Mouse (Mus musculus) cerebellum, adult 9-11 months (tissue): ENCODE results near the gene Elp4.

Experiments used
- DNase-seq: peaks from one replicate; pipeline ENCODE4 v3.0.0; 2022

Elp4 gene

DNA sequence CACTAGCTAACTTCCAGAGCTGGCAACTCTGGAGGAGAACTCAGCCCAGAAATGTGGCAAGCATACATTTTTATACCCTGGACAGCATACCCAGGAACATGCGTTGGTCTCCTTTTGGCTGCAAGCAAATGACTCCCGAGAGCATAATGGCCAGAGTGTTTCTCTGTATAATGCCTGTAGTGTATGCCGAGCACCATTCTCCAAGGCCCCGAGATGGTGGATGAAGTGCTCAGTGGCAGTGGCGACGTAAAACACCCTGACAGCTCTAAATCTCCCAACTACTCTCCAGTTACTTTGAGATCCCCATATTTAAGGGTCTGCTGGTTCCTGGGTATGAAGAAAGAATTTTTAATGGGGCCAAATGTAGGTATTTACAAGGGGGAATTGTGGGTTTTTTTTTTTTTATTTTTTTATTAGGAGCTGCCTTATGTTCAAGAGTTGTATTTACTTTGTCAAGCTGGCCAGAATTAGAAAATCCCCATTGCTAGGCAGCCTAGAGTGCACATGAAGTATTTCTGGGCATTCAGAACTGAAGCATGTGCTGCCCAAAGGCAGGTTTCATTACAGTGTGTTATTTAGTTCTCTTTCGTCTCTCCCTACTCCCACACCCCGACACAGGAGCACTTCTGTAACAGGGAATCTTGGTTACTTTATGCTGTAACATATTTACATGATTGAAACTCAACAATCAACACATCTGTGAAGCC is 188.8 kb downstream of the Elp4 start:
- no peak for DNase-seq

DNA sequence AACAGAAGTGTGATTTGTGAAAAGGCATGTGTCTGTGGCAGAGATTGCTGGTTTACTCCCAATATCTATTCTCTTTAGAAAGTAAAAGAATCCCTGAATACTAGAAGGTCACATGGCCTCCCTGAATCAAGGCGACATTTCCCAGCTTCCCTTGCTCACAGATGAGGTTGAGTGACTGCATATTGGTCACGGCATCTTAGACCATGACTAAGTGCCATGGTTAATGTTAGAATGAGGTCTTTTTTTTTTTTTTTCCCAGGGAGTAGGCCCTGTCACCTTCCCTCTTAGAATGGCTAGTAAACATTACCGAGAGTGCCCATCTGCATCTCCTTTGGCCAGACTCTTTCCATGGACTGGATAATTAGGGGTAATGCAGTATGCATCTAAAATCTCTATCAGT is 193.9 kb downstream of the Elp4 start:
- no peak for DNase-seq

DNA sequence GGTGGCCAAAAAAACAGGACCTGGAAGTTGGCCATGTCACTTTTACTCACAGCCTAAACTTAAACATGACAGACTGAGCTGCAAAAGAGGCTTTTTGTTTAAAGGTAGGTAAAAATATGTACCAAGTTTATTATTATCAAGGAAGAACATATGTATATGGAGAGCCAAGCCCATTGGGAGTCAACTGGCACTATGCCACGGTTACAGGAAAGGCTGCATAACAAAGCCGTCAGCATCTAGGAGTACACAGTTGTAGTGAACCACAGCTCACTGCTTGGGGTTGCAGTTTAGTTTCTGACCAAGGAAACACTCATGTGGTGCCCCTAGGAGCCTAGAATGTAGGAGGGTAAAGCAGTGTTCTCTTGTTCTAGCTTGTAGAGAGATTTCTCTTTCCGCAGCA is 195.2 kb downstream of the Elp4 start:
- peak; percentile 58 for DNase-seq

DNA sequence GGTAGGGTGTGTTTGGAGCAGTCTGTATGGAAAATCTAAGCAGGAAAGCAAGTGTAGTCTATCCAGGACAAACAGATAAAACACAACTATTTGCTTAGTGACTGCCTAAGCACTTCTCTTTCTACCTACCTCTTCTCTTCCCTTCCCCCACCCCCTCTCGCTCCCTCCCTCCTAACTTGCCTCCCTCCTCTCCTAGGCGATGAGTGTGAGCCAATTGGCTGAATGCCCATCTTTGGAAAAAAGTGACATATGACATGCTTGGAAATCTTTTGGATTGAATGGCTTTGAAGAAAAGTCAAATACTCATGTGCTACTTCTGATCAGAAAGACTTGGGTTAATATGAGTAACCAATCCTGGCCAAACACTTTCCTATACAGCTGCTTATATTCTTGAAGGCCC is 199.0 kb downstream of the Elp4 start:
- no peak for DNase-seq

DNA sequence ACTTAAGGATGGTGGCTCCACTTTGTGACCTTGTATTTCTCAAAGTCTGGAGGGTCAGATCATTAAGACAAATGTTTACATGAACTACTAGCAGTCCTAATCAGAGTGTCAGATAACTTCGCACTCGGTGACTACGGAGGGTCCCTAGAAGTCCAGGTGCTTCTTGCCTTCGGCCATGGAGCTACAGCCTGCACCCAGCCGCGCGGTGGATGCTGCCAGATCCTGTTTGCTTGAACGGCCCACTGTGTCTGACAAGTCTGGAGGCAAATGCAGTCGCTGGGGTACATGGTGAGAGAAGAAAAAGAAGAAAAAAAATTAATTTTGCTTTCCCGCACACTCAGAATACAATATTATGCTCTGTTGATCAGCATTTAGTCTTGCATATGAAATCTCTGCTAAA is 201.8 kb downstream of the Elp4 start:
- DNase-seq, result no peak

DNA sequence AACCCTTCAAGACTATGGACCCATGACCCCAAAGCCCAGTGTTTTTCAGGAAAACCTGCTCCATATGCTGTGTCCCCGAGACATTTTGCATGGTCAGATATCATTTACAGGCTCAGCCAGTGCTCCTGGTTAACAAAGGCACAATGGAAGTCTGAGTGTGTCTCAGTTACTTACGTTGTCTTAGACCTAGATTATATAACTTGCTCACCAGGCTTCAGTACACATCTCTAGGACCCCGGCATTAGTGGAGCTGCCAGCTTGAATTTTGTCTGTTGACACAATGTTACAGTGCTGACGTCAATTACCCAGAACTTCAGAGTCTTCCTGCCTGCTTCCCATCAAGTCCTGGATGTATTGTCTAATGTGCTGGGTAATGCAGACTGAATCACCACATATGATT is 202.6 kb downstream of the Elp4 start:
- no peak for DNase-seq

DNA sequence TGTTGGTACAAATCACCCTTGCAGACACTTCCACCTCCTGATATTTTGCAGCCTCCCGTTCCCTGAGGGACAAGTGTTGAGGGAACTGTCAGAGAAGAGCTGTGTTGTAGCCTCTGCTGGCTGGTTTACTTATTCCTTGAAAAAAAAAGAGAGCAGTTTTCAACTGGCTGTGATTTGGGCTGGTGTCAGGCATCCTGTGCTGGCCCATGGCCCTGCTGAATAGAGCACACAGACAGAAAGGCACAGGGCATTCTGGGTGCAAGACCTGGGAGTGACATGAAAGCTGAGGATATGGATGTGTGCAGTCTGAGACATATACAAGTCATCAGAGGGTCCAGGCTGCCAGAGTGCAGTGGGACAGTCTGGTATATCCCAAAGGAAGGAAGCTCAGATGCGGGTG is 205.7 kb downstream of the Elp4 start:
- DNase-seq, result no peak

DNA sequence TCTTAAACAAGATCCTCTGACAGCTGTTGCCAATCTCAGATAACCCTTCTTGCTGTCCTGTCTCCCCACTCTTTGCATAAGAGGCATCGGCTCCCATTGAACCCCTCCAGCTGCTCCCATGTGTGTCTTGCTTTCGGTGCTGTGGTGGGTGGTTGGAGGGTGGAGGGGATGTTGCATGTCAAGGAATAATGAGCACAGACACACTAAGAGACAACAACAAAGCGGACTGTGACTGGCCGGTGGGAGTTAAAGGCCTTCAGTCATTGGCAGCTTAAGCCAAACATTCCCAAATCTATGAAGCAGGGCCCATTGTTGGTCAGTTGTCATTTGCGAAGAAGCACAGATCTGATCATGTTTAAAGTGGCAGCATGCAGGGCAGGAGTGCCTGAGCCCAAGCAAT is 206.6 kb downstream of the Elp4 start:
- DNase-seq, result no peak

DNA sequence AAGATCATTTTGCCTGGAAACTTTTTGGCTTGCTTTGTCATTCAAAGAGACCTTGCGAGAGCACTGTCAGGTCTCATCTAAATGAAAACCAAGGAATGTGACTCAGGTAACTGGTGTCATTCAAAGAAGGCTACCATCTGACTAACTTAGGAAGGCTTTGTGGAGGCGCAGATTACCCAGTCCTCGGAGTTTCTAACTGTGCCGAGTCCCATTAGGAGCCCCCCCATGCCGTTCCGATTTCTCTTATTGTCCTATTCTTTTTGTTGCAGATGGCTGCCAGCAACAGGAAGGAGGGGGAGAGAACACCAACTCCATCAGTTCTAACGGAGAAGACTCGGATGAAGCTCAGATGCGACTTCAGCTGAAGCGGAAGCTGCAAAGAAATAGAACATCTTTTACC is 213.1 kb downstream of the Elp4 start:
- DNase-seq, result no peak

DNA sequence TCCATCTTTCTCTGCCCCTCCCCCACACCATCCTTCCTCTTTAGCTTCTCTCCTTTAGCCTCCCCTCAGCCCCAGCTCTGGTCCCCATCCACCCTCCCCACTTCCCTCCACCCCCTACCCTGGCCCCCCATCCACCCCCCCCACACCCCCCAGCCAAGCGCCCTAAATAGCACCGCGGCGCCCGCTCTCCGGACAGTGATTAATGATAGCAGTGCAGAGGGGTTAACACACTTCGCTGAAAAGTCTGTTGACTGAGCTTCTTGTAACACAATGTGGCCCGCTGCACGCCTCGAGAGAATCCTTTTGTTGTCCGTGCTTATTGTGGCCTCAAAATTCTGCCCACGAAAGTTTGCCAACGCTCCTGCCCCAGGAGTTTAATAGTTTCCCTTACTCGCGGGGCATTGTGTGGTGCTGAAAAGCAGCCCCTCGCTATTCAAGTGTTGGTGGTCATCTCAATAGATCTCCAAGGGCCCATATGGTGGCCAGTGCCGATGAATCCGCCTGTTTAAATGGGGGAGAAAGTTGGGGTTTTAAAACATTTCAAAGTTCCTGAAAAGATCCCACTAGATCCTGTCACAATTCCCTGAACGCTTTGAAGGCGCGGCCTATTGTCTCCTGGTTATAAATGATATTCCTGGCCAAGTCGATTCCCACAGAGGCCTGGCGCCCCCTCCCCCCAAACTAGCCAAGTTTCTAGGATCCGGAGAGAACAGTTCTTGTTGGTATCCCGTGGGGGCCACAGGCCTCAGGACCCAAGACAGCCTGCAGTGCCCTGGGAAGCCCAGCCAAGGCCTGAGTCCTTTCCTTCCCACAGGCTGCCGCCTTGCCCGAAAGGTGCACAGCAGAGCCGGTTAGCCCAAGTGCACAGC is 214.4 kb downstream of the Elp4 start:
- peak; percentile 72 for DNase-seq

DNA sequence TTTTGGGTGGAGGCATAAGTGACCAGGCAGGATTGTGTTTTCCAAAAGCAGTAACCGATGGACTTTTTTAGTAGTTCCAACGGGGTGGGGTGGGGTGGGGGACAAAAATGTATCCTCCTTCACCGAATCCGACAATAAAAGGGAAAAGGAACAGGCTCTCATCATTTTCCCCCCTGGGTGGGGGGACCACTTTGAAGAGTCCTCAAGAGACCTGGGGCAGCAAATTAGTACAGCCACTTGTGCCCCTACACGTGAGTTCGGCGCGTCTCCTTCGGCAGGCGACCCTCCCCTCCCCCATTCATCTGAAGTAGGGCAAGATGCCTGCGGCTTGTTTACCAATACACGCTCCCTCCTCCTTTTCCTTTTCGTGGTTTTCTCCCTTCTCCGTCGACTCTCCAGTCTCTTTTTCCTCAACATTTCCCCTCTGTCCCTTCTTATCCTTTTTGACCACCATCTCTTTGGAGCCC is 215.0 kb downstream of the Elp4 start:
- DNase-seq, result peak; percentile 75

DNA sequence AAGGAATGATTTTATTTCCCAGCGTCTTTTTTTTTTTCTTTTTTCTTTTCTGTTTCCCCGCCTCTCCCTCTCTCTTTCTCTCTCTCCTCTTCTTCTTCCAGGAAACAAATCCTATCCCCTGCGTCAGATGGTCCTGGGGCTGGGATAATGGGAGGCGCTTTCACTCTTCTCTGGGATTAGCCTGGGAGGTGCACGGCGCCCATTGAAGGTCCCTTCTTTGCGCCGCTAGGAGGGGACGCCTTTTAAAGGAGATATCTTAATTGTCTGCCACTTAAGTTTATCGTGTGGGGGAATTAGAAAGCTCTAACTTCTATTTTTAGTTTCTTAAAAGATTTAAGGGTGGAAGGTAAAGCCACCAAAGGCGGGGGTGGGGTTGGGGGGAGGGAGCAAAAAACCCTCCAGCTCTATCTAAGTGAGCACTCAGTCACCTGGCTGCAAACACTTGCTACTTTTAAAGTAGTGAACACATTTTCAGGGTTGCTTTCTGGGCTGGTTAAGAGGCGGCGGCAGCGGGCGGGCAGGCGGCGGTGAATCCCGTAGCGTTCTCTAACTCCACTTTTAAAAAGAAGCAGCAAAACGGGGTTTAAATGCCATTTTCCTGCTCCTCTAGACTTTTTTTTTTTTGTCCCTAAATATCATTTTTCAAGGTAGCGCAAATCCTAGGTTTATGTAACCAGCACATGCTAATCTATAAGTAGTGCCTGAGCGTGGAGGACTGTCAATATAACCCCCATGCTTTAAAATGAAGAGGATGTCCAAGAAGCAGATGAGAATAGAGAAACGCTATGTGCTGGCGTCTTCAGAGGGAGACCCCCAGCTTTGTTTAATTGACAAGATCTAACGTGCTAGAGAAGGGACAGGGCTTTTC is 215.7 kb downstream of the Elp4 start:
- peak; percentile 81 for DNase-seq

DNA sequence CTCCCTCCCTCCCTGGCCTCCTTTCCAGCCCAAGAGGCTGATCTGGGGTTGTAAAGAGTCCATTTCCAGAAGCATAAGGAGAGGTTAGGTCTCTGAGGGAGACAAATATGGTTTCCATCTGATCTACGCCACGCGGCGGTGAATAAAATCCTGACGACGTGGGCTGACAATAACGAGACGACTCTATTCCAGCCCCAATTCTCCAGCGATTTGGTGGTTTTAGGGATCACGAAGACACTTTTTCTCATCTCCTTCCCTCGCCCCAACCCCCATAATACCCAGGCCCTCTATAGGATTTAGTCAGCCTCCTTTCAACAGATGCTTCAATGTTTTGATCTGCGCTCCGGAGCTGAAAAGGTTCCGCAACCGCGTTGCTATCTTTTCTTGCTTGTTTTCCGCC is 216.4 kb downstream of the Elp4 start:
- DNase-seq, result no peak

DNA sequence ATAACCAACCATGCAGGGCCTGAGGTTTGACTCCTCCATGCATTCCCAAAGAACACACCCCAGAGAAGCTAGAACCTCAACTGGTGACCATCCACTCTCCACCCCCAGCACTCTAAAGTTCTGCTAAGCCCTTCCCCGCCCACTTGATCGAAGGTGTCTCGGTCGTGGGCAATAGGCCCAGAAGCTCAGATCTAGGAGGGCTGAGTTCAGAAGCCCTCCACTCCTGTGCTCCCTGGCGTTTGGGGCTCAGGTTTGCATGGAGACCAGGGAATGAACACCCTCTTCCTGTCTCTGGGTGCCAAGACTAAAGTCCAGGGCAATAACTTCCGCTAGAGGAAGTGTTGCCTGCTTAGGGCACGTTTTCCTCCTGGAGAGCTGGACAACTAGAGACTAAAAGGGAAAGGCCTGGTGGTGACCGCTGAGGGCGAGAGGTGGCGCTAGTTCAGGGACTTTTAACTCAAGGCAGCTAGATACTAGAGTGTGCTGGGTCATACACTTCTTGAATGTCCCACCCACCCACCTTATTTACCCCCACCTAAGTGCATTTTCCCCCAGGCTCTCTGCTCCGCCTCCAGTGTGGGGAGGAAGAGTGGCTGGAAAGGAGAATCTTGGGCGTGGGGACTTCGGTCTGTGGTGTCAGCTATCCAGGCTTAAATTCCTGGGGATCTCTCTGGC is 216.9 kb downstream of the Elp4 start:
- DNase-seq, result peak; percentile 90

DNA sequence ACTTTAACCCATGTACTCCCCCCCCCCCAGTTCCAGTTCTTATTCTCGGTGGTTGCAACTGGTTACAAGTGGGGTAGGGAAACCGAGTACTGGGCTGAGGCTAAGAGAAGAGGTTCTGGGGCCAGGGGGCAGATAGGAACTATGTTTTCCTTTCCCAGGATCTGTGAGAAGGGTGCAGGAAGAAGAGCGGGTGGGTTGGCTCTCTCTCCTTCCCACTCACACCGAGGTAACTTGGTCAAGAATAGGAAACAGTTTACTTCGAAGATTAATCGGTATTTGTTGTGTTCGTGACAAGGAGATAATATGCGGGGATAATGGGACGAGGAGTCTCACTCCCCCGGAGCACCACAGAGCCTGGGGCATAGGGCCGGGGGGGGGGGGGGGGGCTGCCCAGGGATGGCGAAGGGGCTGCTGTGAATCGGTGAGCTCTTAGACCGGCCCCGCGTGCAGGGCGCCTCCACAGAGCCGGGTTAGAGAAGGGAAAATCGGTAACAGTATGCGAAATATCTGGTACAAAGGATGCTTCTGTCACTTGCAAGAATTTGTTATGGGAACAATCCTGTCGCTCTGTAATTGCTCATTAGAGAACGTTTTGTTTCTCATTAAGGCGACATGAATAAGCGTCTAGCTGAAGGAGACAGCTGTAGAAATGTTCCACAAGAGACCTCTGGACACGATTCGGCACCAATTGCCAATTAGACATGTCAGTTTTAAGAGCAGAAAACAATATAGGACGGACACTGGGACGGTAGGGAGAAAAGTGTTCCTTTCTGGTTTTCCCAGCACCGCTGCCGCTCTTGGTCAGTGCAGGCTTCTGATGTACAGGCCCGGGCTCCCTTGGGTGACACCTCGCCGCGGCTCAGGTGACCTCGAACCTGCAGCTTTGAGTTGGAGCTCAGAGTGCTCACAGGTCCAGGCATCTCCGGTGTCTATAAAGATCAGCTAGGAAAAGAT is 217.7 kb downstream of the Elp4 start:
- no peak for DNase-seq

DNA sequence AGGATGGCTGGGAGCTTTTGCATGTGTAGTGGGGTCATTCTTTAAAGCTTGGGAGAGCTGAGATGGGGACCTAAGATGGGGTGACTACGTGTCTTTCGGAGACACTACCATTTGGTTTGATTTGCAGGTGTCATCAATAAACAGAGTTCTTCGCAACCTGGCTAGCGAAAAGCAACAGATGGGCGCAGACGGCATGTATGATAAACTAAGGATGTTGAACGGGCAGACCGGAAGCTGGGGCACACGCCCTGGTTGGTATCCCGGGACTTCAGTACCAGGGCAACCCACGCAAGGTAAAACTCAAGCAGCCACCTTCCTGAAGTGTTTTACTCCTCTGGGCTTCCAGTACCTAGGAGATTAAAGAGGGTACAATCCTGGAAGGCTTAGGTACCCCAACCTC is 218.7 kb downstream of the Elp4 start:
- DNase-seq, result peak; percentile 71

DNA sequence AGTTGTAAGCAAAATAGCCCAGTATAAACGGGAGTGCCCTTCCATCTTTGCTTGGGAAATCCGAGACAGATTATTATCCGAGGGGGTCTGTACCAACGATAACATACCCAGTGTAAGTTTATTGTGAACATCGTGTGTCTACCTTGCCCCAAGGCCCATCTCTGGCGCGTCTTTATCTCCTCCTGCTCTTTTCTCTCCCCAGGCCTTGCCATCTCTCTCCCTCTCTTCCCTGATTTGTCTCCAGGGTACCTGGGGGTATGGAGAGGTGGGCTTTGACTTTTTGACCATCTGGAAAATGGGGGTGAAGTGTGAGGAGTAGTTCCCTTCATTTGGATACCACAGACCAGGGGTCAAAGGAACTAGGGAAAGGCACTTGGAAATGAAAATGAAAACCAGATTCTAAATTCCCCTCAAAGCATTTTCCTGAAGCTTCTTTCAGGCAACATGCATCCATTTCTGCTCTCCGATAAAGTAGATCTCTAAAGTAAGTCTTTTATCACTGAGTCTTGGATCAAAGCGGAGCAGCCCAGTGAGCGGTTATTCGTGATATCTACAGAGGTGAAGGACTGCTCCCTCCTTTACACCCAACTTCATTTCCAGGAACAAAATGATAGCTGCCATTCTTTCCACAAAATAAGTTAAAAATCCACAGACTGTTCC is 219.2 kb downstream of the Elp4 start:
- DNase-seq, result no peak

DNA sequence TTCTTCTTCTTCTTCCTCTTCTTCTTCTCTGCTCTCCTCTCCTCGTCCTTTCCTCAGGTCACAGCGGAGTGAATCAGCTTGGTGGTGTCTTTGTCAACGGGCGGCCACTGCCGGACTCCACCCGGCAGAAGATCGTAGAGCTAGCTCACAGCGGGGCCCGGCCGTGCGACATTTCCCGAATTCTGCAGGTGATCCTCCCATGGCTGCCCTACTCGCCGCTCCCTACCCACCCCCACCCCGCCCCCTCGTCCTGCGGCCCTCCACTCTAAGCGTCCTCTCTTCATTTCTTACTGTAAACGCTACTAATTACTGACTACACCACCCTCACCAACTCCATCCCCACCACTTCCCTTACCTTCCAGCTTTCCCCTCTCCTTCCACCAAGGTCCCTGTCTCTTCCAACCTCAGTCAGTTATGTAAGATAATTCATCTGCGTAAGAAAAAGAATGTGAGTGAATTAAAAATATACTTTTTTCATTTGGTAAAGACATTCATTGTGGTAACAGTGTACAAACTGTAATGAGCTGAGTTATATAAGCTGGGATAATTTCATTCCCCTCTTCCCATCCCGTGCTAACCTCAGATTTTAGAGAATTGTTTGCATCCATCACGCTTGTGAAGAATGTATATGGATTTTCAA is 220.5 kb downstream of the Elp4 start:
- peak; percentile 69 for DNase-seq

DNA sequence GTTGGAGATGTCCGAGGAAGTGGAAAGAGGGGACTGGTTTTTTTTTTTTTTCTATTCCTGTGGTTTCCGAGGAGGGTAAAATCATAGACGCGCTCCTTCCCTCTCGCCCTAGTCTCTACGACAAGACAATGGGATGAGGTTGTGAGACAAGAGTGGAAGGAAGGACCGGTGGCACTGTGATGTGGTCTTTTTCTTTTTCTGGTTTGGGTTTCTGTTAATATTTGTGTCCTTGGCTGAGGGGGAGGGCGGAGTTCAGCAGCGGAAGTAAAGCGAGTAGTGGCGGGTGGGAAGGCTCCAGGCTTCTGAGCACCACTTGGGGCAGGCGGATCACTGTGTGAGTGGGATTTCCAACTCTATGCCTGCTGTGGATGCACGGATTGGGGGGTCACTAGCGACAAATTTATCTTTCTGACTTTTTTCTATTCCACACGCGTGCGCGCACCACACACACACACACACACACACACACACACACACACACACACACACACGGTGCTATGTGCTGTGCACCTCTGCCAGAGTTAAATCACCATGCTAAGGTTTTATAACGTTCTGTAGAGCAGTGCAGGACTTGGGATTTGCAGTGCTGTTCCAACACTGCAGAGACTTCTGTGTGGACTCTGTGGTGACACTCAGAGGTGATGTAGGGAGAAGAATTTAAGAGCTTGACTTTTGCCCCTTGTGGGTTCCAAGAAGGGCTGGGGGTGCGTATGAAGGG is 221.6 kb downstream of the Elp4 start:
- DNase-seq, result peak; percentile 72

DNA sequence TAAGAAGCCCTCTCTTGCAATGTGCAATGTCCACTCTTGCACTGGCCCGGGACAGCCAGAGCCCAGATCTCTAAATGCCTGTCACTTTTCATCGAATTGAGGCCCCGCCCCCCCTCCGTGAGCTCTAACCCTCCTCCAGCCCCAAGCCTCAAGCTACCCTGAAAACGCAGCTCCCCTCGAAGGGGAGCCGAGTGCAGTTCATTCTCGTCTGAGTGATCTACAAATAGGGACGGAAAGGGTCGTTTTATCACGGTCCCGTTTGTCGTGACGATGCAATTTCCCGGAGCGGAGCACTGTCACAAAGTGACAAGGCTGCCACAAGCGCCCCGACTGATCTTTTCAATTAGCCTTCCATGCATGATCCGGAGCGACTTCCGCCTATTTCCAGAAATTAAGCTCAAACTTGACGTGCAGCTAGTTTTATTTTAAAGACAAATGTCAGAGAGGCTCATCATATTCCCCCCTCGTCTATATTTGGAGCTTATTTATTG is 222.3 kb downstream of the Elp4 start:
- peak; percentile 77 for DNase-seq
